Mouse (Mus musculus): ENCODE data around the gene Prr22. TPM values are rescaled to one million over a fixed set of nuclear protein-coding genes. Genes with fewer than 3 reads are reported as not detected.
A peak's percentile ranks its signal among the peaks of the same experiment; 100 is the strongest.

Prr22 gene
- polyA plus RNA-seq, 1 experiment from 2014 or later: 1.6 TPM

DNA sequence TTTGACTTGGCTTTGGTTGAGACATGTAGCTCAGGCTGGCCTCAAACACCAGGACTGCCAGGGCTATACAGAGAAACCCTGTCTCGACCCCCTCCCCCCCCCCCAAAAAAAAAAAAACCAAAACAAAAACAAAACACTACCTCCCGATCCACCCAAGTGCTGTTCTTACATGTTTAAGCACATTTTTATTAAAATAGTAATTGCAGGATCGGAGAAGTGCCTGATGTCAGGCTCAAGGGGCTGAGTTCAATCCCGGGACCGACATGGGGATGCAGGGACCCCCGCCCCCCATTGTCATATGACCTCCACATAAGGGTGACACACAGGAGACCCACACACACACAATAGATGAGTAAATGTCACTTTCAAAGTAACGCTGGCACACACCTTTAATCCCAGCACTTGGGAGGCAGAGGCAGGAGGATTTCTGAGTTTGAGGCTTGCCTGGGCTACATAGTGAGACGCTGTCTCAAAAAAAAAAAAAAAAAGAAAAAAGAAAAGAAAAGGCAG is 6.3 kb upstream of the Prr22 start:
- Histone ChIP-seq H3K36me3 (ENCODE audit: control insufficient read depth, insufficient read depth, low read length) (peaks cover 17% of the 10 kb centered on the region), H3K4me2 (replicated peaks; ENCODE audit: low read depth, low read length) (peak overlapping the region; percentile 31), H3K27ac (ENCODE audit: low read length) (no peak overlapping the region), H3K4me3 (ENCODE audit: low read depth, low read length) (peak overlapping the region; percentile 60; the same call in 1 of the 2 replicates), H3K9ac (replicated peaks; ENCODE audit: low read depth, low read length) (no peak overlapping the region), H3K27me3 (ENCODE audit: control insufficient read depth, insufficient read depth, low read length) (no peaks in the 10 kb centered on the region), H3K9me3 (ENCODE audit: control insufficient read depth, low read depth, low read length) (no peaks in the 10 kb centered on the region), H3K4me1 (ENCODE audit: control insufficient read depth, insufficient read depth, low read length) (peaks cover 13% of the 10 kb centered on the region; the same call in 1 of the 2 replicates)
- no peak for ATAC-seq (ENCODE audit: insufficient number of reproducible peaks, insufficient read depth, low FRiP score, low read depth)
- 76% methylated on average over 8 of the region's 8 CpGs for WGBS

- H3K27me3 ChIP-seq (ENCODE audit: control insufficient read depth, insufficient read depth, low read length): no peaks in the 10 kb centered on the region
- H3K9ac ChIP-seq (replicated peaks; ENCODE audit: low read depth, low read length): peak within 1 kb of the TSS; percentile 55
- peak within 1 kb of the TSS; percentile 48 for H3K4me2 ChIP-seq (replicated peaks; ENCODE audit: low read depth, low read length)
- peak within 1 kb of the TSS; percentile 60 for H3K4me3 ChIP-seq (ENCODE audit: low read depth, low read length)
- WGBS: 2% methylated on average over 56 of the region's 58 CpGs
- peak within 1 kb of the TSS; percentile 89 for H3K27ac ChIP-seq (ENCODE audit: low read length)
- H3K36me3 ChIP-seq (ENCODE audit: control insufficient read depth, insufficient read depth, low read length): peaks cover 23% of the 10 kb centered on the region
- peak; percentile 74 for ATAC-seq (ENCODE audit: insufficient number of reproducible peaks, insufficient read depth, low FRiP score, low read depth)
- no peaks in the 10 kb centered on the region for H3K9me3 ChIP-seq (ENCODE audit: control insufficient read depth, low read depth, low read length)
- peaks cover 13% of the 10 kb centered on the region; the same call in 1 of the 2 replicates for H3K4me1 ChIP-seq (ENCODE audit: control insufficient read depth, insufficient read depth, low read length)
These were observed 5.3 kb upstream of the Prr22 start, which contains the start of gene Dus3l for GRCm38 (mm10) chr17:56764474-56765354. Gene Dus3l, plus strand, starts transcription at chr17:56764757.

DNA sequence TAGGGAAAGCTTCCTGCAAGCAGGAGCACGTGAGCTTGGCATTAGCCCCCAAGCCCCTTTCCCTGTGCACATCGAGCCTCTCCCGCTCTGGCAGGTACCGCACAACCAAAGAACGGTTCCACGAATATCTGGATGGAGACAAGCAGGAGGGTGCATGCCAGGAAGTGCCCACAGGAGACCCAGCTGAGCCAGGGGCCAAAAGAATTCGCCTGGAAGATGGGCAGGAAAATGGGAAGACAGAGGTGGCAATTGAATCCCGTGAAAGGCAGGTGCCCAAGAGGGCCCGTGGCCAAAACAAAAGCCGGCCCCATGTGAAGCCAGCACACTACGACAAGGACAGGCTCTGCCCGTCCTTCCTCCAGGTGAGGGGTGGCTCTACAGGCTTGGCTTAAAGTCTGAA is 4.6 kb upstream of the Prr22 start:
- H3K27me3 ChIP-seq (ENCODE audit: control insufficient read depth, insufficient read depth, low read length): no peaks in the 10 kb centered on the region
- no peak for ATAC-seq (ENCODE audit: insufficient number of reproducible peaks, insufficient read depth, low FRiP score, low read depth)
- peak overlapping the region; percentile 48 for H3K4me2 ChIP-seq (replicated peaks; ENCODE audit: low read depth, low read length)
- H3K4me1 ChIP-seq (ENCODE audit: control insufficient read depth, insufficient read depth, low read length): peaks cover 13% of the 10 kb centered on the region; the same call in 1 of the 2 replicates
- no peaks in the 10 kb centered on the region for H3K9me3 ChIP-seq (ENCODE audit: control insufficient read depth, low read depth, low read length)
- peaks cover 30% of the 10 kb centered on the region for H3K36me3 ChIP-seq (ENCODE audit: control insufficient read depth, insufficient read depth, low read length)
- peak overlapping the region; percentile 60 for H3K4me3 ChIP-seq (ENCODE audit: low read depth, low read length)
- H3K27ac ChIP-seq (ENCODE audit: low read length): no peak overlapping the region; the same call in 1 of the 2 replicates
- 0 out of 2 replicates have a peak overlapping the region, but pooled peaks have one; percentile 55 for H3K9ac ChIP-seq (replicated peaks; ENCODE audit: low read depth, low read length)
- WGBS: 53% methylated on average over 12 of the region's 12 CpGs

GRCm38 (mm10) chr17:56766631-56767405 is 3.2 kb upstream of the Prr22 start:
- Histone ChIP-seq H3K4me1 (ENCODE audit: control insufficient read depth, insufficient read depth, low read length) (peaks cover 13% of the 10 kb centered on the region; the same call in 1 of the 2 replicates), H3K4me3 (ENCODE audit: low read depth, low read length) (no peak overlapping the region), H3K36me3 (ENCODE audit: control insufficient read depth, insufficient read depth, low read length) (peaks cover 33% of the 10 kb centered on the region), H3K9me3 (ENCODE audit: control insufficient read depth, low read depth, low read length) (no peaks in the 10 kb centered on the region), H3K27ac (ENCODE audit: low read length) (no peak overlapping the region), H3K9ac (replicated peaks; ENCODE audit: low read depth, low read length) (no peak overlapping the region), H3K27me3 (ENCODE audit: control insufficient read depth, insufficient read depth, low read length) (no peaks in the 10 kb centered on the region), H3K4me2 (replicated peaks; ENCODE audit: low read depth, low read length) (no peak overlapping the region)
- ATAC-seq (ENCODE audit: insufficient number of reproducible peaks, insufficient read depth, low FRiP score, low read depth): no peak
- 96% methylated on average over 27 of the region's 27 CpGs for WGBS

DNA sequence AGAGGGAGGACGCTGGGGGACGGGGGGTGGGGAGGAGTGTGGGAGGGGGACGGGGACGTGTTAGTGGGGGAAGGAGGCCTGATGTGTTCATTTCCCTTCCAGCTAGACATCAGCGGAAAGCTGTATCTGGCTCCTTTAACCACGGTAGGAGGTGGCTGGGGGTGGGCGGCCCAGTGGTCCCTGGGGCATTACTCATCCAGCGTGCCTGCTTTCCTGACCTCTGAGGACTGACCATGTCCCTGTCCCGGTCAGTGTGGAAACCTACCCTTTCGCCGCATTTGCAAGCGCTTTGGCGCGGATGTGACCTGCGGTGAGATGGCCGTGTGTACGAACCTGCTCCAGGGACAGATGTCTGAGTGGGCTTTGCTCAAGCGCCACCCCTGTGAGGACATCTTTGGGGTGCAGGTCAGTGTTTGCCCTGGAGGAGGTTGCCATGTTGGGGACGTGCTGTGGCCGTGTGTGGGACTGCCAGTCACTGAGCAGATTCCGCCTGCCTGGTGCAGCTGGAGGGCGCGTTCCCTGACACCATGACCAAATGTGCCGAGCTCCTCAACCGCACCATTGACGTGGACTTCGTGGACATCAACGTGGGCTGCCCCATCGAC is 2.4 kb upstream of the Prr22 start:
- Histone ChIP-seq H3K4me3 (ENCODE audit: low read depth, low read length) (no peak overlapping the region), H3K4me1 (ENCODE audit: control insufficient read depth, insufficient read depth, low read length) (peaks cover 8% of the 10 kb centered on the region; the same call in 1 of the 2 replicates), H3K4me2 (replicated peaks; ENCODE audit: low read depth, low read length) (no peak overlapping the region), H3K9me3 (ENCODE audit: control insufficient read depth, low read depth, low read length) (no peaks in the 10 kb centered on the region), H3K9ac (replicated peaks; ENCODE audit: low read depth, low read length) (no peak overlapping the region), H3K27ac (ENCODE audit: low read length) (no peak overlapping the region), H3K27me3 (ENCODE audit: control insufficient read depth, insufficient read depth, low read length) (no peaks in the 10 kb centered on the region), H3K36me3 (ENCODE audit: control insufficient read depth, insufficient read depth, low read length) (peaks cover 33% of the 10 kb centered on the region)
- 93% methylated on average over 29 of the region's 29 CpGs for WGBS
- no peak for ATAC-seq (ENCODE audit: insufficient number of reproducible peaks, insufficient read depth, low FRiP score, low read depth)

- peaks cover 33% of the 10 kb centered on the region for H3K36me3 ChIP-seq (ENCODE audit: control insufficient read depth, insufficient read depth, low read length)
- H3K4me3 ChIP-seq (ENCODE audit: low read depth, low read length): no peak overlapping the region
- ATAC-seq (ENCODE audit: insufficient number of reproducible peaks, insufficient read depth, low FRiP score, low read depth): no peak
- no peak overlapping the region for H3K27ac ChIP-seq (ENCODE audit: low read length)
- no peaks in the 10 kb centered on the region for H3K9me3 ChIP-seq (ENCODE audit: control insufficient read depth, low read depth, low read length)
- whole genome bisulfite sequencing: 94% methylated on average over 11 of the region's 11 CpGs
- no peak overlapping the region for H3K9ac ChIP-seq (replicated peaks; ENCODE audit: low read depth, low read length)
- H3K27me3 ChIP-seq (ENCODE audit: control insufficient read depth, insufficient read depth, low read length): no peaks in the 10 kb centered on the region
- H3K4me2 ChIP-seq (replicated peaks; ENCODE audit: low read depth, low read length): no peak overlapping the region
- H3K4me1 ChIP-seq (ENCODE audit: control insufficient read depth, insufficient read depth, low read length): 0 out of 2 replicates have a peak, but pooled peaks cover 6% of the 10 kb centered on the region
These were observed 1.1 kb upstream of the Prr22 start for GRCm38 (mm10) chr17:56768941-56769340.

- 90% methylated on average over 11 of the region's 11 CpGs for whole genome bisulfite sequencing
- Histone ChIP-seq H3K27me3 (ENCODE audit: control insufficient read depth, insufficient read depth, low read length) (no peaks in the 10 kb centered on the region), H3K4me2 (replicated peaks; ENCODE audit: low read depth, low read length) (no peak overlapping the region), H3K36me3 (ENCODE audit: control insufficient read depth, insufficient read depth, low read length) (no peaks in the 10 kb centered on the region; the same call in 1 of the 2 replicates), H3K4me1 (ENCODE audit: control insufficient read depth, insufficient read depth, low read length) (no peaks in the 10 kb centered on the region; the same call in 1 of the 2 replicates), H3K4me3 (ENCODE audit: low read depth, low read length) (no peak overlapping the region), H3K9me3 (ENCODE audit: control insufficient read depth, low read depth, low read length) (peaks cover 4% of the 10 kb centered on the region; the same call in 1 of the 2 replicates), H3K27ac (ENCODE audit: low read length) (no peak overlapping the region), H3K9ac (replicated peaks; ENCODE audit: low read depth, low read length) (no peak overlapping the region)
- no peak for ATAC-seq (ENCODE audit: insufficient number of reproducible peaks, insufficient read depth, low FRiP score, low read depth)
These were observed 7.5 kb downstream of the Prr22 start for GRCm38 (mm10) chr17:56777568-56777967.
